Mouse (Mus musculus): Measurements from ENCODE around the gene Cotl1.

DNA sequence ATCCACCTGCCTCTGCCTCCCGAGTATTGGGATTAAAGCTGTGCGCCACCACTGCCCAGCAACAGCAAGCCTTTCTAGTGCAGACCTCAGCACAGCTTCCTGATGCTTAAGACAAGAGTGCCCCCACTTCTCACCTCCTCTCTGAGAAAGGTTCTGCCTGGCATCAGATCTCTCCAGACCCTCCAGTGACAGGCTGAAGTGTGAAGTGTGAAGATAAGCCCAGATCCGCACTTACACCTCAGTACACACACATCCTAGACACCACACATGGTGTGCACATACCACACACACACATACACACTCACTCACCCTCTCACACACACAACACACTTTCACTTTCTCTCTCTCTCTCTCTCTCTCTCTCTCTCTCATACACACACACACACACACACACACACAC, 53.5 kb downstream of the Cotl1 start:
- TF ChIP-seq CTCF (conservative IDR thresholded peaks at IDR 0.05; ENCODE audit: insufficient read depth, insufficient read length, low read depth, low read length) (no peak), POLR2A (IDR thresholded peaks at IDR 0.05; ENCODE audit: low read depth, low read length) (no peak)

Measured in kidney, adult 2 months (tissue).